Mouse (Mus musculus) liver, embryonic 16.5 days (tissue): Measurements from ENCODE around the gene Stk11ip. TPM values are rescaled to one million over a fixed set of nuclear protein-coding genes. Genes with fewer than 3 reads are reported as not detected.

ENCODE experiments used
- ATAC-seq: fragments of 200-750 bp; cut with Nextera tagmentation; 2 replicates; pipeline ENCODE4 v1.8.0; 2017; ENCODE audit warnings: low read depth, mild to moderate bottlenecking, moderate number of reproducible peaks, moderate library complexity
- H3K27ac ChIP-seq: fragments of 300-500 bp; sonication (generic); 2 replicates; pipeline ENCODE4 v1.5.1; 2014; ENCODE audit warnings: mild to moderate bottlenecking, low read length
- H3K27me3 ChIP-seq: fragments of 300-500 bp; sonication (generic); 2 replicates; pipeline ENCODE4 v1.6.1; 2014; ENCODE audit warnings: low read depth, low read length, mixed read lengths; ENCODE audit not compliant: control insufficient read depth, insufficient read depth
- H3K36me3 ChIP-seq: fragments of 300-500 bp; sonication (generic); 2 replicates; pipeline ENCODE4 v1.6.1; 2014; ENCODE audit warnings: mild to moderate bottlenecking; ENCODE audit not compliant: control insufficient read depth, insufficient read depth
- H3K4me1 ChIP-seq: fragments of 300-500 bp; sonication (generic); 2 replicates; pipeline ENCODE4 v1.6.1; 2014; ENCODE audit warnings: low read depth, low read length, mixed read lengths; ENCODE audit not compliant: control insufficient read depth
- H3K4me2 ChIP-seq: fragments of 300-500 bp; sonication (generic); 2 replicates; pipeline ENCODE4 v1.6.1; 2014; ENCODE audit warnings: low read depth, low read length, mixed read lengths
- H3K4me3 ChIP-seq: fragments of 300-500 bp; sonication (generic); 2 replicates; pipeline ENCODE4 v1.5.1; 2014; ENCODE audit warnings: low read depth, mild to moderate bottlenecking, low read length
- H3K9ac ChIP-seq: fragments of 300-500 bp; sonication (generic); 2 replicates; pipeline ENCODE4 v1.6.1; 2014; ENCODE audit warnings: low read depth, low read length
- H3K9me3 ChIP-seq: fragments of 300-500 bp; sonication (generic); replicated peaks from 2 replicates; pipeline ENCODE4 v1.6.1; 2016; ENCODE audit warnings: low read length; ENCODE audit not compliant: control insufficient read depth
- WGBS: fragments of 180-500 bp; shearing (Covaris S2); extraction: QIAGEN DNeasy Blood & Tissue Kit; methylation state at CpG from one replicate; pipeline ENCODE4 v1.1.7; 2014; ENCODE audit not compliant: insufficient replicate concordance; 5-methylcytosine and 5-hydroxymethylcytosine counted together
- polyA plus RNA-seq: library from polyadenylated mRNA; unstranded; fragments of >200 nt; fragmentation: Nextera tagmentation; extraction: Ambion mirVana; gene quantifications from 2 replicates; pipeline ENCODE4 v1.2.1, GENCODE M21; 2015

The Stk11ip gene
- polyA plus RNA-seq, 1 experiment from 2014 or later: 5.7 TPM

GRCm38 (mm10) chr1:75509586-75509985, 11.7 kb upstream of the Stk11ip start:
- ATAC-seq: no peak
- no peak overlapping the region for H3K27ac ChIP-seq
- peaks cover 32% of the 10 kb centered on the region for H3K27me3 ChIP-seq
- H3K4me3 ChIP-seq: no peak overlapping the region
- H3K4me2 ChIP-seq: no peak overlapping the region
- 60% methylated on average over 20 of the region's 20 CpGs for WGBS
- H3K9ac ChIP-seq: no peak overlapping the region
- H3K9me3 ChIP-seq: no peaks in the 10 kb centered on the region
- H3K4me1 ChIP-seq: no peaks in the 10 kb centered on the region; the same call in 1 of the 2 replicates
- no peaks in the 10 kb centered on the region for H3K36me3 ChIP-seq

- Histone ChIP-seq H3K4me2 (no peak overlapping the region), H3K27me3 (peaks cover 26% of the 10 kb centered on the region), H3K4me1 (no peaks in the 10 kb centered on the region; the same call in 1 of the 2 replicates), H3K9ac (no peak overlapping the region), H3K36me3 (no peaks in the 10 kb centered on the region), H3K4me3 (no peak overlapping the region), H3K9me3 (no peaks in the 10 kb centered on the region), H3K27ac (no peak overlapping the region)
- 39% methylated on average over 5 of the region's 5 CpGs for WGBS
- no peak for ATAC-seq
These were observed 11.2 kb upstream of the Stk11ip start for GRCm38 (mm10) chr1:75510154-75510553.

GRCm38 (mm10) chr1:75511437-75512210, 9.7 kb upstream of the Stk11ip start:
- peaks cover 12% of the 10 kb centered on the region for H3K27me3 ChIP-seq
- H3K36me3 ChIP-seq: no peaks in the 10 kb centered on the region
- H3K9me3 ChIP-seq: no peaks in the 10 kb centered on the region
- H3K4me3 ChIP-seq: no peak overlapping the region
- 52% methylated on average over 4 of the region's 4 CpGs for WGBS
- ATAC-seq: no peak
- H3K4me1 ChIP-seq: no peaks in the 10 kb centered on the region; the same call in 1 of the 2 replicates
- H3K4me2 ChIP-seq: no peak overlapping the region
- H3K27ac ChIP-seq: no peak overlapping the region
- H3K9ac ChIP-seq: no peak overlapping the region

GRCm38 (mm10) chr1:75512550-75512949, 8.8 kb upstream of the Stk11ip start:
- Histone ChIP-seq H3K9me3 (no peaks in the 10 kb centered on the region), H3K9ac (no peak overlapping the region), H3K36me3 (no peaks in the 10 kb centered on the region), H3K27me3 (peaks cover 2% of the 10 kb centered on the region; the same call in 1 of the 2 replicates), H3K4me3 (no peak overlapping the region), H3K4me2 (no peak overlapping the region), H3K4me1 (no peaks in the 10 kb centered on the region; the same call in 1 of the 2 replicates), H3K27ac (no peak overlapping the region)
- 60% methylated on average over 3 of the region's 3 CpGs for WGBS
- ATAC-seq: no peak

- no peak overlapping the region for H3K4me3 ChIP-seq
- peaks cover 3% of the 10 kb centered on the region for H3K4me1 ChIP-seq
- H3K36me3 ChIP-seq: no peaks in the 10 kb centered on the region
- H3K9me3 ChIP-seq: no peaks in the 10 kb centered on the region
- H3K27me3 ChIP-seq: no peaks in the 10 kb centered on the region
- no peak for ATAC-seq
- no peak overlapping the region for H3K27ac ChIP-seq
- no peak overlapping the region for H3K9ac ChIP-seq
- WGBS: 57% methylated on average over 15 of the region's 15 CpGs
- H3K4me2 ChIP-seq: no peak overlapping the region
These were observed 4.5 kb upstream of the Stk11ip start for GRCm38 (mm10) chr1:75516703-75517380.

- 74% methylated on average over 3 of the region's 4 CpGs for WGBS
- Histone ChIP-seq H3K9ac (no peak overlapping the region), H3K27me3 (no peaks in the 10 kb centered on the region), H3K36me3 (no peaks in the 10 kb centered on the region), H3K27ac (no peak overlapping the region), H3K4me2 (no peak overlapping the region), H3K9me3 (no peaks in the 10 kb centered on the region), H3K4me3 (no peak overlapping the region), H3K4me1 (peaks cover 5% of the 10 kb centered on the region)
- no peak for ATAC-seq
These were observed 3.3 kb upstream of the Stk11ip start for GRCm38 (mm10) chr1:75517984-75518383.

GRCm38 (mm10) chr1:75518427-75518826, 2.9 kb upstream of the Stk11ip start:
- H3K36me3 ChIP-seq: no peaks in the 10 kb centered on the region
- no peak overlapping the region for H3K4me3 ChIP-seq
- no peak overlapping the region for H3K9ac ChIP-seq
- peaks cover 5% of the 10 kb centered on the region for H3K4me1 ChIP-seq
- WGBS: 70% methylated on average over 4 of the region's 4 CpGs
- ATAC-seq: no peak
- H3K27ac ChIP-seq: no peak overlapping the region
- H3K27me3 ChIP-seq: no peaks in the 10 kb centered on the region
- H3K4me2 ChIP-seq: no peak overlapping the region
- no peaks in the 10 kb centered on the region for H3K9me3 ChIP-seq

GRCm38 (mm10) chr1:75519576-75519975, 1.8 kb upstream of the Stk11ip start:
- no peaks in the 10 kb centered on the region for H3K9me3 ChIP-seq
- peaks cover 5% of the 10 kb centered on the region for H3K4me1 ChIP-seq
- no peaks in the 10 kb centered on the region for H3K27me3 ChIP-seq
- 61% methylated on average over 5 of the region's 5 CpGs for WGBS
- ATAC-seq: no peak
- no peaks in the 10 kb centered on the region for H3K36me3 ChIP-seq
- H3K4me2 ChIP-seq: no peak overlapping the region
- no peak overlapping the region for H3K27ac ChIP-seq
- H3K9ac ChIP-seq: no peak overlapping the region
- H3K4me3 ChIP-seq: no peak overlapping the region

GRCm38 (mm10) chr1:75524679-75525078, 3.4 kb downstream of the Stk11ip start:
- Histone ChIP-seq H3K9ac (no peak overlapping the region), H3K36me3 (no peaks in the 10 kb centered on the region), H3K4me2 (no peak overlapping the region), H3K9me3 (no peaks in the 10 kb centered on the region), H3K4me1 (peaks cover 5% of the 10 kb centered on the region), H3K4me3 (no peak overlapping the region), H3K27me3 (no peaks in the 10 kb centered on the region), H3K27ac (no peak overlapping the region)
- 58% methylated on average over 7 of the region's 7 CpGs for WGBS
- ATAC-seq: no peak
